Mouse (Mus musculus) forebrain, embryonic 11.5 days (tissue): ENCODE measurements at regions not wholly inside any gene's neighbourhood (a gene's known extent, or its start where the extent isn't known, plus 50 kb on each side); places are given as distances from the start of the nearest gene placed in this dataset.

ENCODE experiments used
- ATAC-seq: fragments of 200-750 bp; cut with Nextera tagmentation; replicated peaks from 2 replicates; pipeline ENCODE4 v1.8.0; 2017; ENCODE audit warnings: moderate TSS enrichment; ENCODE audit not compliant: low FRiP score
- DNase-seq: peaks from one replicate; pipeline ENCODE4 v3.0.0-alpha.2; 2017; ENCODE audit warnings: low spot score
- H3K27ac ChIP-seq: fragments of 300-500 bp; sonication (generic); 2 replicates; pipeline ENCODE4 v1.5.1; 2014; ENCODE audit warnings: low read depth, low read length
- H3K27me3 ChIP-seq: fragments of 300-500 bp; sonication (generic); 2 replicates; pipeline ENCODE4 v1.6.1; 2014; ENCODE audit warnings: mild to moderate bottlenecking, low read length, mixed read lengths; ENCODE audit not compliant: control insufficient read depth, insufficient read depth
- H3K36me3 ChIP-seq: fragments of 300-500 bp; sonication (generic); 2 replicates; pipeline ENCODE4 v1.6.1; 2014; ENCODE audit warnings: mild to moderate bottlenecking, low read length, moderate library complexity, mixed read lengths; ENCODE audit not compliant: control insufficient read depth, insufficient read depth
- H3K4me1 ChIP-seq: fragments of 300-500 bp; sonication (generic); replicated peaks from 2 replicates; pipeline ENCODE4 v1.6.1; 2014; ENCODE audit warnings: low read length, mixed read lengths; ENCODE audit not compliant: control insufficient read depth, insufficient read depth
- H3K4me2 ChIP-seq: fragments of 300-500 bp; sonication (generic); 2 replicates; pipeline ENCODE4 v1.6.1; 2014; ENCODE audit warnings: low read depth, mild to moderate bottlenecking, low read length, moderate library complexity, mixed read lengths; ENCODE audit not compliant: severe bottlenecking
- H3K4me3 ChIP-seq: fragments of 300-500 bp; sonication (generic); 2 replicates; pipeline ENCODE4 v1.5.1; 2014; ENCODE audit warnings: low read depth, low read length
- H3K9ac ChIP-seq: fragments of 300-500 bp; sonication (generic); 2 replicates; pipeline ENCODE4 v1.6.1; 2014; ENCODE audit warnings: low read length
- H3K9me3 ChIP-seq: fragments of 300-500 bp; sonication (generic); 2 replicates; pipeline ENCODE4 v1.6.1; 2016; ENCODE audit warnings: low read length, mixed read lengths; ENCODE audit not compliant: control insufficient read depth
- WGBS: fragments of 180-500 bp; shearing (Covaris S2); extraction: QIAGEN DNeasy Blood & Tissue Kit; methylation state at CpG from one replicate; pipeline ENCODE4 v1.1.7; 2014; 5-methylcytosine and 5-hydroxymethylcytosine counted together

GRCm38 (mm10) chr2:56714568-56714967 is 409.2 kb downstream of the Nr4a2 start:
- no peaks in the 10 kb centered on the region for H3K9me3 ChIP-seq
- H3K36me3 ChIP-seq, result no peaks in the 10 kb centered on the region
- DNase-seq, result no peak
- H3K4me3 ChIP-seq, result no peak overlapping the region
- H3K4me1 ChIP-seq, result no peaks in the 10 kb centered on the region
- ATAC-seq, result no peak
- no peak overlapping the region for H3K4me2 ChIP-seq
- H3K27me3 ChIP-seq, result no peaks in the 10 kb centered on the region
- no peak overlapping the region for H3K27ac ChIP-seq
- H3K9ac ChIP-seq, result no peak overlapping the region

GRCm38 (mm10) chr2:56683574-56683973 is 440.2 kb downstream of the Nr4a2 start:
- H3K9me3 ChIP-seq, result no peaks in the 10 kb centered on the region
- H3K27me3 ChIP-seq, result no peaks in the 10 kb centered on the region
- H3K27ac ChIP-seq, result no peak overlapping the region
- H3K4me3 ChIP-seq, result no peak overlapping the region
- no peaks in the 10 kb centered on the region; the same call in 1 of the 2 replicates for H3K4me1 ChIP-seq
- H3K36me3 ChIP-seq, result no peaks in the 10 kb centered on the region
- ATAC-seq (no peak), DNase-seq (no peak)
- WGBS, result 18% methylated on average over 2 of the region's 2 CpGs
- H3K4me2 ChIP-seq, result no peak overlapping the region
- H3K9ac ChIP-seq, result no peak overlapping the region

GRCm38 (mm10) chr2:56673861-56674260 is 449.9 kb downstream of the Nr4a2 start:
- no peaks in the 10 kb centered on the region for H3K27me3 ChIP-seq
- H3K36me3 ChIP-seq, result no peaks in the 10 kb centered on the region
- H3K4me2 ChIP-seq, result no peak overlapping the region
- no peak; the same call in 1 of the 2 replicates for ATAC-seq
- H3K4me3 ChIP-seq, result no peak overlapping the region
- H3K9me3 ChIP-seq, result no peaks in the 10 kb centered on the region
- no peak overlapping the region for H3K9ac ChIP-seq
- 78% methylated on average over 4 of the region's 4 CpGs for WGBS
- H3K27ac ChIP-seq, result no peak overlapping the region
- no peaks in the 10 kb centered on the region for H3K4me1 ChIP-seq
- DNase-seq, result no peak

- H3K4me1 ChIP-seq, result no peaks in the 10 kb centered on the region
- H3K27ac ChIP-seq, result no peak overlapping the region
- no peaks in the 10 kb centered on the region for H3K36me3 ChIP-seq
- DNase-seq, result no peak
- H3K4me2 ChIP-seq, result no peak overlapping the region
- no peak for ATAC-seq
- H3K9me3 ChIP-seq, result no peaks in the 10 kb centered on the region
- no peak overlapping the region for H3K4me3 ChIP-seq
- H3K9ac ChIP-seq, result no peak overlapping the region
- no peaks in the 10 kb centered on the region for H3K27me3 ChIP-seq
Measured at GRCm38 (mm10) chr2:56672711-56673110, 451.1 kb downstream of the Nr4a2 start.

GRCm38 (mm10) chr2:56662306-56662956 is 461.4 kb downstream of the Nr4a2 start:
- no peak for DNase-seq
- WGBS, result 48% methylated on average over 8 of the region's 8 CpGs

More at GRCm38 (mm10) chr2:56662306-56662956, 461.4 kb downstream of the Nr4a2 start:
- Histone ChIP-seq H3K27me3 (no peaks in the 10 kb centered on the region), H3K36me3 (no peaks in the 10 kb centered on the region), H3K4me1 (no peaks in the 10 kb centered on the region), H3K9ac (no peak overlapping the region), H3K4me3 (no peak overlapping the region), H3K27ac (no peak overlapping the region), H3K9me3 (no peaks in the 10 kb centered on the region), H3K4me2 (no peak overlapping the region)
- ATAC-seq, result peak; percentile 79
